Mouse (Mus musculus) stomach, postnatal 0 days (tissue): ENCODE results near the gene Snrpe. TPM values are rescaled to one million over a fixed set of nuclear protein-coding genes. Genes with fewer than 3 reads are reported as not detected.

Experiments used
- ATAC-seq: fragments of 200-750 bp; cut with Nextera tagmentation; 2 replicates; pipeline ENCODE4 v1.8.0; 2017; ENCODE audit not compliant: low FRiP score, low TSS enrichment
- DNase-seq: peaks from one replicate; pipeline ENCODE4 v3.0.0-alpha.2; 2016; ENCODE audit warnings: low spot score
- H3K27ac ChIP-seq: fragments of 300-500 bp; sonication (generic); replicated peaks from 2 replicates; pipeline ENCODE4 v1.5.1; 2014; ENCODE audit warnings: mild to moderate bottlenecking, control low read depth
- H3K27me3 ChIP-seq: fragments of 300-500 bp; sonication (generic); 2 replicates; pipeline ENCODE4 v1.6.1; 2014; ENCODE audit warnings: low read length; ENCODE audit not compliant: control insufficient read depth, insufficient read depth
- H3K36me3 ChIP-seq: fragments of 300-500 bp; sonication (generic); 2 replicates; pipeline ENCODE4 v1.6.1; 2014; ENCODE audit warnings: low read length, mixed read lengths; ENCODE audit not compliant: control insufficient read depth, insufficient read depth
- H3K4me1 ChIP-seq: fragments of 300-500 bp; sonication (generic); replicated peaks from 2 replicates; pipeline ENCODE4 v1.6.1; 2014; ENCODE audit warnings: antibody characterized with exemption; ENCODE audit not compliant: control insufficient read depth, insufficient read depth
- H3K4me2 ChIP-seq: fragments of 300-500 bp; sonication (generic); replicated peaks from 2 replicates; pipeline ENCODE4 v1.6.1; 2014; ENCODE audit warnings: low read depth, mild to moderate bottlenecking, control low read depth, moderate library complexity
- H3K4me3 ChIP-seq: fragments of 300-500 bp; sonication (generic); 2 replicates; pipeline ENCODE4 v1.5.1; 2014; ENCODE audit warnings: low read depth, low read length, control low read depth
- H3K9ac ChIP-seq: fragments of 300-500 bp; sonication (generic); 2 replicates; pipeline ENCODE4 v1.6.1; 2014; ENCODE audit warnings: mild to moderate bottlenecking, low read length, control low read depth, mixed read lengths
- H3K9me3 ChIP-seq: fragments of 300-500 bp; sonication (generic); 2 replicates; pipeline ENCODE4 v1.6.1; 2016; ENCODE audit warnings: low read length; ENCODE audit not compliant: control insufficient read depth
- CTCF ChIP-seq: IDR thresholded peaks from 2 replicates; pipeline ENCODE4 v1.5.1; 2016; ENCODE audit warnings: antibody characterized with exemption, low read depth, mild to moderate bottlenecking, moderate library complexity
- EP300 ChIP-seq: optimal IDR thresholded peaks from 2 replicates; pipeline ENCODE3; 2016; ENCODE audit warnings: antibody characterized with exemption
- WGBS: fragments of 180-500 bp; shearing (Covaris S2); extraction: QIAGEN DNeasy Blood & Tissue Kit; methylation state at CpG from one replicate; pipeline ENCODE4 v1.1.7; 2014; 5-methylcytosine and 5-hydroxymethylcytosine counted together
- polyA plus RNA-seq: library from polyadenylated mRNA; unstranded; fragments of >200 nt; fragmentation: Nextera tagmentation; extraction: Ambion mirVana; gene quantifications from 2 replicates; pipeline ENCODE4 v1.2.1, GENCODE M21; 2015

The Snrpe gene
- 348 and 359 TPM in 2 replicates for polyA plus RNA-seq

- WGBS = under 1% methylated on average over 69 of the region's 73 CpGs
- DNase-seq (peak; percentile 99), ATAC-seq (peak; percentile 98)
- peak within 1 kb of the TSS; percentile 59 for H3K4me2 ChIP-seq
- 0 out of 2 replicates have a peak, but pooled peaks cover 12% of the 10 kb centered on the region for H3K36me3 ChIP-seq
- no peaks in the 10 kb centered on the region for H3K4me1 ChIP-seq
- TF ChIP-seq EP300 (peak; percentile 56), CTCF (peak; percentile 98)
- H3K27me3 ChIP-seq = no peaks in the 10 kb centered on the region
- peak within 1 kb of the TSS; percentile 93 for H3K27ac ChIP-seq
- peak within 1 kb of the TSS; percentile 87 for H3K4me3 ChIP-seq
- no peaks in the 10 kb centered on the region for H3K9me3 ChIP-seq
- peak within 1 kb of the TSS; percentile 93 for H3K9ac ChIP-seq
Measured at GRCm38 (mm10) chr1:133609771-133610502, at the start of gene Snrpe. Gene Snrpe (minus strand): TSS chr1:133610291.

- Histone ChIP-seq H3K27me3 (no peaks in the 10 kb centered on the region), H3K36me3 (peaks cover 2% of the 10 kb centered on the region; the same call in 1 of the 2 replicates), H3K4me2 (peak overlapping the region; percentile 2; the same call in 1 of the 2 replicates), H3K9ac (no peak overlapping the region), H3K9me3 (no peaks in the 10 kb centered on the region), H3K4me1 (0 out of 2 replicates have a peak, but pooled peaks cover 6% of the 10 kb centered on the region), H3K27ac (no peak overlapping the region), H3K4me3 (no peak overlapping the region)
- TF ChIP-seq EP300 (no peak), CTCF (no peak)
- 62% methylated on average over 3 of the region's 3 CpGs for WGBS
- ATAC-seq (no peak), DNase-seq (no peak)
Measured at GRCm38 (mm10) chr1:133658878-133659277, 48.8 kb upstream of the Snrpe start.

GRCm38 (mm10) chr1:133656811-133657210 is 46.7 kb upstream of the Snrpe start:
- no peak for TF ChIP-seq CTCF
- TF ChIP-seq EP300 = no peak
- Histone ChIP-seq H3K27ac (no peak overlapping the region), H3K4me1 (0 out of 2 replicates have a peak, but pooled peaks cover 6% of the 10 kb centered on the region), H3K9ac (no peak overlapping the region), H3K9me3 (no peaks in the 10 kb centered on the region), H3K36me3 (peaks cover 2% of the 10 kb centered on the region; the same call in 1 of the 2 replicates), H3K27me3 (no peaks in the 10 kb centered on the region), H3K4me2 (0 out of 2 replicates have a peak overlapping the region, but pooled peaks have one; percentile 14), H3K4me3 (no peak overlapping the region)
- DNase-seq (no peak), ATAC-seq (no peak)
- 48% methylated on average over 5 of the region's 5 CpGs for WGBS

- 93% methylated on average over 1 of the region's 1 CpGs for WGBS
- no peak overlapping the region for H3K9ac ChIP-seq
- no peak overlapping the region for H3K27ac ChIP-seq
- H3K4me3 ChIP-seq = no peak overlapping the region
- H3K4me2 ChIP-seq = no peak overlapping the region
- no peak for TF ChIP-seq EP300
- TF ChIP-seq CTCF = no peak
- H3K4me1 ChIP-seq = 0 out of 2 replicates have a peak, but pooled peaks cover 2% of the 10 kb centered on the region
- no peaks in the 10 kb centered on the region for H3K36me3 ChIP-seq
- no peak for DNase-seq
- H3K9me3 ChIP-seq = no peaks in the 10 kb centered on the region
- ATAC-seq = no peak
- H3K27me3 ChIP-seq = no peaks in the 10 kb centered on the region
Measured at GRCm38 (mm10) chr1:133653033-133653432, 42.9 kb upstream of the Snrpe start.

GRCm38 (mm10) chr1:133650288-133651055 is 40.4 kb upstream of the Snrpe start:
- Histone ChIP-seq H3K27me3 (no peaks in the 10 kb centered on the region), H3K4me1 (no peaks in the 10 kb centered on the region), H3K4me3 (no peak overlapping the region), H3K9ac (no peak overlapping the region), H3K36me3 (peaks cover 4% of the 10 kb centered on the region; the same call in 1 of the 2 replicates), H3K27ac (no peak overlapping the region), H3K9me3 (no peaks in the 10 kb centered on the region), H3K4me2 (no peak overlapping the region)
- TF ChIP-seq CTCF (no peak), EP300 (no peak)
- ATAC-seq = no peak
- no peak for DNase-seq
- 91% methylated on average over 7 of the region's 7 CpGs for WGBS
